Mouse (Mus musculus) forebrain, embryonic 10.5 days (tissue): ENCODE measurements around the gene Sdsl. TPM values are rescaled to one million over a fixed set of nuclear protein-coding genes. Genes with fewer than 3 reads are reported as not detected.

Experiments
- DNase-seq: peaks from one replicate; pipeline ENCODE4 v3.0.0-alpha.2; 2017; ENCODE audit warnings: low spot score; ENCODE audit errors: extremely low spot score
- H3K27ac ChIP-seq: fragments of 300-500 bp; sonication (generic); 2 replicates; pipeline ENCODE4 v1.5.1; 2016; ENCODE audit warnings: mild to moderate bottlenecking
- H3K27me3 ChIP-seq: fragments of 300-500 bp; sonication (generic); 2 replicates; pipeline ENCODE4 v1.6.1; 2016; ENCODE audit warnings: mild to moderate bottlenecking; ENCODE audit not compliant: poor library complexity, severe bottlenecking
- H3K36me3 ChIP-seq: fragments of 300-500 bp; sonication (generic); replicated peaks from 2 replicates; pipeline ENCODE4 v1.6.1; 2016; ENCODE audit warnings: mild to moderate bottlenecking, moderate library complexity
- H3K4me1 ChIP-seq: fragments of 300-500 bp; sonication (generic); 2 replicates; pipeline ENCODE4 v1.6.1; 2016
- H3K4me3 ChIP-seq: fragments of 300-500 bp; sonication (generic); 2 replicates; pipeline ENCODE4 v1.5.1; 2016; ENCODE audit warnings: mild to moderate bottlenecking, moderate library complexity
- H3K9me3 ChIP-seq: fragments of 300-500 bp; sonication (generic); 2 replicates; pipeline ENCODE4 v1.6.1; 2016; ENCODE audit warnings: mild to moderate bottlenecking, moderate library complexity
- WGBS: fragments of 180-500 bp; shearing (Covaris S2); methylation state at CpG from one replicate; pipeline ENCODE4 v1.1.7; 2016; 5-methylcytosine and 5-hydroxymethylcytosine counted together
- polyA plus RNA-seq: library from polyadenylated mRNA; unstranded; fragments of >200 nt; fragmentation: Nextera tagmentation; extraction: Ambion mirVana; gene quantifications from 2 replicates; pipeline ENCODE4 v1.2.1, GENCODE M21; 2016

The Sdsl gene
- polyA plus RNA-seq: 9.3 and 10.2 TPM in 2 replicates

DNA sequence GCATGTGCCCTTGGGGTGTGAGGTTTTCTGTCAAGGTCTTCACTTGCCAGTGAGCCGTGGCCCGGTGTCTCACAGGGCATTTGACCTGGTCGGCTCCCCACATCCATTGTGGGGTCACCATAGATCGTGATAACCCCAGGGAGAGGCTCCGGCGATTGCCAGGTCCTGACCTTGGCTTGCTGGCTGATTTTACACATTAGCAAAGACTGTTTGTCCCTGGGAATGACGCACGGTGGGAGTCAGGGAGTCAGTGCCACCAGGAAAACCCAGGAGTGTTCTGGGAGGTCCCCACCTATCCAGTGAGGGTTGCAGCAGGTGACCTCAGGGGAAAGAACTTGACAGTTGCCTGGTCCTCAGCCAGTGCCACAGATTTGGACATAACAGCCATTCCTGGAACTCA is at the start of gene Sdsl:
TSS of gene Sdsl (minus strand) at position 41 of the 400 bp plus-strand sequence.
- Histone ChIP-seq H3K4me1 (peaks cover 9% of the 10 kb centered on the region), H3K9me3 (no peaks in the 10 kb centered on the region), H3K36me3 (no peaks in the 10 kb centered on the region), H3K27me3 (peaks cover 18% of the 10 kb centered on the region; the same call in 1 of the 2 replicates), H3K4me3 (no peak within 1 kb of the TSS), H3K27ac (no peak within 1 kb of the TSS)
- no peak for DNase-seq
- 83% methylated on average over 8 of the region's 8 CpGs for WGBS

DNA sequence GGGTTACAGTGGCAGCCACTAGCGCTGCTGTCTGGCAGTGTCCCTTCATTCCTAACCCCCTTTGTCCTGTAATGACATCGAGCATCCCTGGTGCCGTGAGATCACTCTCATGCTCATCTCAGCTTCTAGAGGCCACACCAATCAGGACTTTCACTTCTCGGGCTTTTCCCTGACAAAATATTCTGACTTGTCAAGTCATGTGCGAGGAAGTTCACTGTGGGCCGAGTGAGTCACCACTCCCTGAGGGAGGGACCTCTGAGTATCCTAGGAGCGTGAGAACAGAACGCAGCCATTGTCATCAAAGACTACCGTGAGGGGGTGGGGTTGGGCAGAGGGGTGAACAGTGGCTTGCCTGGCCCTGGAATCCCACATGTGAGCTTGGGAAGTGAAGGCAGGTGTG is 44.9 kb upstream of the Sdsl start:
- peak overlapping the region; percentile 44; the same call in 1 of the 2 replicates for H3K27ac ChIP-seq
- peaks cover 13% of the 10 kb centered on the region for H3K27me3 ChIP-seq
- no peaks in the 10 kb centered on the region for H3K36me3 ChIP-seq
- 66% methylated on average over 9 of the region's 9 CpGs for WGBS
- H3K9me3 ChIP-seq: no peaks in the 10 kb centered on the region
- DNase-seq: no peak
- peaks cover 40% of the 10 kb centered on the region for H3K4me1 ChIP-seq
- H3K4me3 ChIP-seq: no peak overlapping the region

DNA sequence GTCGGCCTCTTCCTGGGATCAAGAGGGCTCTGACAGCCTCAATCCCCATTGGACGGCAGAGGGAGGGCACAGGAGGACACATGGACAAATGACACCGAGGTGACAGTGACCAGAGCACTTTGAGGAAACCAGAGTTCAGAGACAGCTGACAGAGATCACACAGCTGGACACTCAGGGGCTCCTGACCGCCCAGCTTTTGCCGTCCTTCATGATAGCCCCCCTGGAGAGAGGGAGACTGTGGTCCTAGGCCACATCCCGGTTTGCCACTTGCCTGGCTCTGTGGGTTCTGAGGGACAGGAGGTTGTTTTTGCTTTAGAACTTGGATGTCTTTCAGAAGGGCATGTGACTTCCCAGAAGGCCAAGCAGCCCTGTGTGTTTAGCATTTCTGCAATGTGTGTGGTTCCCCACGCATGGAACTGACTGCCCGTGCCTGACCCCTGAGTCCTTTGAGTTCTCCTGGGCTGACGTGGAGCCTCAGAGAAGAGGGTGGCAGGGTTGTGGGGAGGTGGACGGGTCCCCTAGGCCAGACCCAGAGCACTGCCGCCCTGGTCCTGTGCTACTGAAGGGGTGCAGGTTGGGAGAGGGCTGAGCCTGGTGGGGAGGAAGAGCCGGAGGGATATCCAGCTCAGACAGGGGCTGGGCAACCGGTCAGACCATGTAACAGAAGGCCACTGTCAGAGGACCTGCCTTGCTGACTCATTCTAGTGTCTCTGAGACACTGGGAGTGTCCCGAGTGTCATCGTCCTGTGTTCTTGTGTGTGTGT is 43.8 kb upstream of the Sdsl start:
- Histone ChIP-seq H3K4me1 (peaks cover 48% of the 10 kb centered on the region), H3K9me3 (no peaks in the 10 kb centered on the region), H3K27ac (peak overlapping the region; percentile 36; the same call in 1 of the 2 replicates), H3K4me3 (no peak overlapping the region), H3K27me3 (peaks cover 25% of the 10 kb centered on the region), H3K36me3 (no peaks in the 10 kb centered on the region)
- WGBS: 74% methylated on average over 15 of the region's 15 CpGs
- no peak for DNase-seq

DNA sequence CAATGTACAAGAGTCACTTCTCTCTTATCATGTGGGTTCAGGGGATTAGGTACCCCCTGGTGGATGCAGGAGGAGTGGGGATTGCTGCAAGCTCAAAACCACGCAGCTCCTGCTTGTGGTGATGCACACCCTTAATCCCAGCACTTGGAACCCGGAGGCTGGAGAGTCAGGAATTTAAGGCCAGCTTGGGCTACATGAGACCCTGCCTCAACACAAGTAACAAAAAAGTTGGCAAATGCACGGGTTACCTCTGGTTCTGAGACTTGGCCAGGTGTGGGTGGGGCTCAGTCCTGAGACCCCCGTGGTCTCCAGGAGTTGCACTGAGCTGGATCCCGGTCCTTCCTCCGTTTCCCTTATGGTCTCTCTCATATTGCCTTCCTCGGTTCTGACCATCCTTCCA is 42.8 kb upstream of the Sdsl start:
- no peak overlapping the region for H3K4me3 ChIP-seq
- H3K9me3 ChIP-seq: no peaks in the 10 kb centered on the region
- 77% methylated on average over 7 of the region's 7 CpGs for WGBS
- no peak for DNase-seq
- 0 out of 2 replicates have a peak overlapping the region, but pooled peaks have one; percentile 2 for H3K27ac ChIP-seq
- peaks cover 28% of the 10 kb centered on the region for H3K27me3 ChIP-seq
- no peaks in the 10 kb centered on the region for H3K36me3 ChIP-seq
- peaks cover 57% of the 10 kb centered on the region for H3K4me1 ChIP-seq

DNA sequence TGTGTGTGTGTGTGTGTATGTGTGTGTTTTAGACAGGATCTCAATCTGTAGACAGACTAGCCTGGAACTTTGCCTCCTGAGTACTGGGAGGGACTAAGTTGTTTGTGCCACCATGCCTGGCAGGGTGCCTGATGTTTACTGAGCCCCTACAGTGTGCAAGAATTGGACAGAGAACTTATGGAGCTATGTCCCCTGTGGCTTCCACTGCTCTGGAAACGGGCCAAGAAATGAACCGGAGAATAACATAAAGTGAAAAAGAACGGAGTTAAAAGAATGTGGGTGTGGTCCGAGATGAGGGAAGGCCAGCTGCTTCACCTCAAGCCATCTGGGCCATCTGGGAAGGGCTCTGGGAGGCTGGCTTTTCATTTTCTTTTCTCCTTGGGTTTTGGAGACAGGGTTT is 42.1 kb upstream of the Sdsl start:
- 65% methylated on average over 4 of the region's 4 CpGs for WGBS

DNA sequence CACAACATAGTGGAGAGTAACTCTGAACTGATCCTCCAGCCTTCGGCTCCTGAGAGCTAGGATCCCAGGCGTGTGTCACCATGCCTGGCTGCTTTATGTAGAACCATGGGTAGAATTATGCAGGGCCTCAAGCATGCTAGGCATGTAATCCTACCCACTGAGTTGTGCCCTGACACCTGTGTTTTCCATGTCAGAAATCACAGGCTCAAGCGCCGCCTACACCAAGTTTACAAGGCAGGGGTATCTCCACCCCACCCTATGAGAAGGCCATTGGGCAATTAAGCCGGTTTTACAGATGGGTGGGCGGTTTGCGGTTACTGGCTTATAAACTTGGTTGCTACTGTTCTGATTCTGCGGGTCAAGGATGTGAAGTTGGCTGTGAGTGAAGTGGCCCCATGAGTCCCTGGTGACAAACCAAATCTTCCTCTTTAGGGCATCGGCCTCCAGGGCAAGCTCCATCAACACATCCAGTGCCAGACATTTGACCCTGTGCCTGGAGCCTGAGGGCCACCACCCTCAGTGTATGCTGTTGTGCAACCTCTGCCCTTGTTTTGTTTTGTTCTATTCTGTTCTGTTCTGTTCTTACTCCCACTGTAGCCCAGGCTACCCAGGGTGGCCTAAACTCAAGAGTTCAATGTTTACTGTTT is 41.5 kb upstream of the Sdsl start:
- Histone ChIP-seq H3K36me3 (no peaks in the 10 kb centered on the region), H3K27ac (no peak overlapping the region), H3K4me1 (peaks cover 63% of the 10 kb centered on the region), H3K4me3 (no peak overlapping the region), H3K9me3 (no peaks in the 10 kb centered on the region), H3K27me3 (peaks cover 28% of the 10 kb centered on the region)
- no peak for DNase-seq
- 92% methylated on average over 9 of the region's 9 CpGs for WGBS

More for the DNA sequence above, 42.1 kb upstream of the Sdsl start:
- no peak overlapping the region for H3K4me3 ChIP-seq
- no peaks in the 10 kb centered on the region for H3K36me3 ChIP-seq
- peaks cover 63% of the 10 kb centered on the region for H3K4me1 ChIP-seq
- DNase-seq: no peak
- H3K9me3 ChIP-seq: no peaks in the 10 kb centered on the region
- no peak overlapping the region for H3K27ac ChIP-seq
- peaks cover 28% of the 10 kb centered on the region for H3K27me3 ChIP-seq

DNA sequence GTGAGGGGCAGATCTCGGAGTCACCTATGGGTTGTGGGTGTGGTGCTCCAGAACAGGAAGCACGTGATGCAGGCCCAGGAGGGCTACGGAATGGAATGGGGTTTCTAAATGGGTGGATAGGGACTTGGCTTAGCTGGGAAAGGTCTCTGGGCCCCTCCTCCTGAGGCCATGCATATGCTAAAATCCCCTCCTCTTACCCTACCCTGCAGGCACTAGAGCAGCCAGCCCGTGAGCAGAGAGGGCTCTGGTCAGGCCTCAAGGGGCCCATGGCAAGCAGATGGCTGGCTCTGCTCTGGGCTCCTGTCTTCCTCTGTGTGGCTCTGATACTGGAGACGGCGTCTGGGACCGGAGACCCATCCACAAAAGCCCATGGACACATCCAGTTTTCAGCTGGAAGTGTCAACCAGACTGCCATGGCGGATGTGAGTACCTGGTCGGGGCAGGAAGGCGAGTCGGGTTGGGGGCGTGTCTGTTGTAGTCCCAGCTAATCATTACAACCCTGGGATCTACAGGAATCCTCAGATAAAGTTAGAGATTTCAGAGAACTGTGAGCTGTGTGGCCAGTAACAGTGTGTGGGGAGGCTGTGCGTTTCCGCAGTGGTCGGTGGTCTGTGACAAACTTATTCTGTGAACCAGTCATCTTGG is 40.4 kb upstream of the Sdsl start:
- no peaks in the 10 kb centered on the region for H3K36me3 ChIP-seq
- H3K4me3 ChIP-seq: no peak overlapping the region
- H3K27ac ChIP-seq: peak overlapping the region; percentile 40; the same call in 1 of the 2 replicates
- H3K27me3 ChIP-seq: peaks cover 28% of the 10 kb centered on the region
- DNase-seq: no peak
- no peaks in the 10 kb centered on the region for H3K9me3 ChIP-seq
- 38% methylated on average over 15 of the region's 15 CpGs for WGBS
- H3K4me1 ChIP-seq: peaks cover 62% of the 10 kb centered on the region

DNA sequence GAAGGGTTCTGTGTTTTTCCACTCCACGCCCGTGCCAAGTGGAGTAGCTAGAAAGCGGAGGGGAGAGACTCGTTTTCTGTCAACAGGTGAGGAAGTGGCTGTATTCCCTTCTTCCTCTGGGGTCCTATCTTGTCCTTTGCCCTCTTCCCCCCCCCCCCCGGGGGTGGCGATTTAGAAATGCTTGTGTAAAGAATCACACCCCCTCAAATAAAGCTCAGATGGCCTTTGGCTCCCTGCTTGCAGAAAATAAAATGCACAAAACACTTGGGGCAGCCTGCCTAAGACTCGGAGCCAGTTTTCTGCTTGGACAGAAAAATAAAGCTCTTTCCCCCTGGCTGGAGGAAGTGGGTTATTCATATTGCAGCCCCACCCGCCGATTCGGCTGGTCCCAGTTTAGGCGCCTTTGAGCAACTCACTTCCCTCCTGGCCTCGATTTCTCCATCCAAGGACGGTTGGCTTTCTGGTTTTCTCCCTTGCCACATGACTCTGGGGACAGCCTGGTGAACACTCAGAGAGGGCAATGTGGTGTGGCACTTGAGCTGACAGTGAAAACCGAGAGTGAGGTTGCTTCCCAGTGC is 39.1 kb upstream of the Sdsl start:
- peaks cover 49% of the 10 kb centered on the region for H3K4me1 ChIP-seq
- H3K9me3 ChIP-seq: no peaks in the 10 kb centered on the region

DNA sequence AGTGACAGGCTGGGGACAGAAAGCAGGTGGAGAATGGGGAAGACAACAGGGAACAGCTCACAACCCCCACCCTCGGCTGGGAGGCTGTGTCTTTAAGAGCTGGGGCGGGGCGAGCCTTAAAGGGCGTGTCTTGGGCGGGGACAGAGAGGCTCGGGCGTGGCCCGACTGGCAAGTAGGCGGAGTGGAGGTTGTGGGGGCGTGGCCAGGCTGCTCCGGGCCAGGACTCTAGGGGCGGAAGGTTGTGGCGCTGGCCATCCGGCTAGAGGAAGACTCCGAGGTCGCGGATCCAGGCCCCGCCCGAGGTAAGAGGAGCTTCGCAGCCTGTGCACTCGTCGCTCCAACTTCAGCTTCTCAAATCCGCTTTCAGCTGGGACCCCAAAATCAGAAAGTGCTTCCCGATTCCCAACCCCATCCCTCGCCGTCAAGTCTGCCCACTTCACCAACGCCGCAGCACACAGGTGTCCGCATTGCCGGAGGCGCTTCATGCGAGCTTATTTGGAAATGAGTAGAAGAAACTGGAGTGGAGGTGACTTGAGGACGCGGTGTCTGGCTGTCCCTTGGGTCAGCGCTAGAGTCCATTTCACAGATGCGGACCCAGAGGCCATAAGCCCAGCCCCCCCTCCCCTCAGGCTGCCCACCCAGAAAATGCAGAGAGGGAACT is 38.5 kb upstream of the Sdsl start, which contains the start of gene Slc8b1:
TSS of gene Slc8b1 (plus strand) at position 187 of the 661 bp plus-strand sequence.
- Histone ChIP-seq H3K36me3 (no peaks in the 10 kb centered on the region), H3K27me3 (peaks cover 28% of the 10 kb centered on the region), H3K4me3 (peak within 1 kb of the TSS; percentile 61), H3K9me3 (no peaks in the 10 kb centered on the region), H3K4me1 (peaks cover 42% of the 10 kb centered on the region), H3K27ac (peak within 1 kb of the TSS; percentile 80)
- WGBS: 1% methylated on average over 36 of the region's 36 CpGs
- DNase-seq: peak; percentile 94

More for the DNA sequence above, 39.1 kb upstream of the Sdsl start:
- no peak for DNase-seq
- 32% methylated on average over 14 of the region's 14 CpGs for WGBS
- H3K36me3 ChIP-seq: no peaks in the 10 kb centered on the region
- peak overlapping the region; percentile 61 for H3K4me3 ChIP-seq
- H3K27ac ChIP-seq: peak overlapping the region; percentile 80; the same call in 1 of the 2 replicates
- peaks cover 28% of the 10 kb centered on the region for H3K27me3 ChIP-seq

DNA sequence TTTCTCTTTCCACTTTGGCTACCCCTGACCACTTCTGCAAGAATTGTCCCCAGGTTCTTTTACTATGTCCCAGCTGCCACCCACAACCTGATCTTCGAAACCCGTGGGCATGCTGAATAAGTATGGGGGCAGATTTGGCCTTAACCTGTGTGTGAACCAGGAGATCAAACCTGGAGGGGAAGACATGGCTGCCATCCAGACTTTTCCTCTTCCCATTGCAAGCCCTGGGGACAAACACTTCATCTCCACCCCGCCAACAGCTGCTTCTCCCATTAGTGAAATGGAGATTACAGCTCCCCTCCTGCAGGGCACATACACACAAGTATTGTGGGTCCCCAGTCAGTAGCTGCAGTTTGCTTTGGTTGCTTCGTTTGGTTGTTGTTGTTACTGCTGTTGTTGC is 34.7 kb upstream of the Sdsl start:
- Histone ChIP-seq H3K27me3 (peaks cover 12% of the 10 kb centered on the region), H3K9me3 (no peaks in the 10 kb centered on the region), H3K36me3 (no peaks in the 10 kb centered on the region), H3K4me3 (no peak overlapping the region), H3K27ac (no peak overlapping the region), H3K4me1 (peaks cover 41% of the 10 kb centered on the region)
- no peak for DNase-seq
- WGBS: 57% methylated on average over 4 of the region's 4 CpGs

DNA sequence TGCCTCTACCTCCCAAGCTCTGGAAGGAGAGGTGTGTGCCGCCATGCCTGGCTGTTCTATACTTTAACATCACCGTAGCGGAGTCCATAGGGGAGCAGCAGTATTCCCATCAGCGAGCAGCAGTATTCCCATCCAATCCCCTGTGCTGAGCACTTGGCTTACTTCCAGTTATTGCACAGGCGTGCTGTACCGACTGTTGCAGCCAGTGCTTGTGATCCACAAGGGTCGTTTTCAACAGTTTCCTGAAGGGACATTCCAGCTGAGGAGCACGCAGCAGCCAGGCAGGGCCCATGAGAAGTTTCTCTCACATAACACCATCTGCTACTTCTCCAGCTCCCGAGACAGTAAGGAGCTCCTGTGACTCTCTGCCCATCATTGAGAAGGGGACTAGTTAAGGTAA is 33.9 kb upstream of the Sdsl start:
- peaks cover 43% of the 10 kb centered on the region for H3K4me1 ChIP-seq
- WGBS: 84% methylated on average over 9 of the region's 9 CpGs
- H3K9me3 ChIP-seq: no peaks in the 10 kb centered on the region
- DNase-seq: no peak
- no peak overlapping the region for H3K27ac ChIP-seq
- H3K36me3 ChIP-seq: no peaks in the 10 kb centered on the region
- peaks cover 4% of the 10 kb centered on the region for H3K27me3 ChIP-seq
- H3K4me3 ChIP-seq: no peak overlapping the region

DNA sequence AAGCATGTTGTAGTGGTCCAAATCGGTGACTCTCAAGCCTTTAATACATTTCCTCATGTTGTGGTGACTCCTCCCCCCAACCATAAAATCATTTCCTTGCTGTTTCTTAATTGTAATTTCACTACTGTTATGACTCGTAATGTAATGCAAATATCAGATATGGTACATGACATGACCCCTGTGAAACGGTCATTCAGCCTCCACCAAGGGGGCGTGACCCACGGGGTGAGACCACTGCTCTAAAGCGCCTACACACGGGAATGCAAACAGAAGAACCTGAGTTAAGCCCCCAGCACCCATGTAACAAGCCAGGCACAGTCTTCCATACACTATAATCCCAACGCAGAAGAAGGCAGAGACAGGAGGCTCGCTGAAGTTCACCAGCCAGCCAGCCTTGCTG is 33.2 kb upstream of the Sdsl start:
- peak overlapping the region; percentile 16; the same call in 1 of the 2 replicates for H3K4me3 ChIP-seq
- no peaks in the 10 kb centered on the region for H3K27me3 ChIP-seq
- DNase-seq: no peak
- no peaks in the 10 kb centered on the region for H3K36me3 ChIP-seq
- H3K4me1 ChIP-seq: peaks cover 37% of the 10 kb centered on the region
- peak overlapping the region; percentile 6; the same call in 1 of the 2 replicates for H3K27ac ChIP-seq
- H3K9me3 ChIP-seq: no peaks in the 10 kb centered on the region
- WGBS: 69% methylated on average over 9 of the region's 9 CpGs
